Mouse (Mus musculus) hindlimb bud, embryonic 11.5 days (tissue): ENCODE data around the gene 4930447C04Rik.

ENCODE experiments used
- DNase-seq: peaks from one replicate; pipeline ENCODE4 v3.0.0-alpha.2; 2012; ENCODE audit warnings: low read depth, low spot score; ENCODE audit errors: extremely low spot score

The 4930447C04Rik gene

DNA sequence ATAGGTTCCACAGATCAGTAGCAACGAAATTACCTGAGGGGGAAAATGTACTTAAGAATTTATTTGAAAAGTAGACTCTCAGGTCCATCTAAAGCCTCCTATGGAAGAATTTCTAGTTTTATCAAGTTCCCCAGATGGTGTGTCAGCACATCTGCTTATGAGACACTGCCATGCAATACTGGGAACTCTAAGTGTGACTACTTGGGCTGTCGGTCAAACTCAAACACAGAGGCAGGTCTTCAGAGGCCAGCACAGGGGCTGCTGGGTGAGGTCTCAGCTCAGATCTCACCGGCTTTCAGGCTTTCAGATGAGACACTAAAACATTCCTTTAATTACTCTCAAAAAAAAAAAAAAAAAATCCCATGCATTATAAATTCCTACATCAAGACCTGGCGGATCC, 97.0 kb downstream of the 4930447C04Rik start:
- no peak for DNase-seq

DNA sequence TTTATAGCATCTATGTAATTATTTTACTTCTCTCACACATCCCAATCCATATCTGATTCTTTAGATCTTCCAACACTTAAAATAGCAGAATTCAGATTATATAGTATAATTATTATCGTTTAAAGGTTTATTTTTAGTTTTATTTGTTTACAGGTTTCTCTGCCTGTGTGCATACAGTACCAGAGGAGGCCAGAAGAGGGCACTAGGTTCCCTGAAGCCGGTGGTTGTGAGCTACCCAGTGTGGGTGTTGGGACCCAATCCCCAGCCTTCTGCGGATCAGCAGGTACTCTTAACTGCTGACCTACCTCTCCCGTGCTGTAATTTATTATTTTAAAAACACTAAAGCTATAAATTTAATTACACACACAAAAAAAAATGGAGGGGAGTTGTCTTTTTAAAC, 97.4 kb downstream of the 4930447C04Rik start:
- no peak for DNase-seq

DNA sequence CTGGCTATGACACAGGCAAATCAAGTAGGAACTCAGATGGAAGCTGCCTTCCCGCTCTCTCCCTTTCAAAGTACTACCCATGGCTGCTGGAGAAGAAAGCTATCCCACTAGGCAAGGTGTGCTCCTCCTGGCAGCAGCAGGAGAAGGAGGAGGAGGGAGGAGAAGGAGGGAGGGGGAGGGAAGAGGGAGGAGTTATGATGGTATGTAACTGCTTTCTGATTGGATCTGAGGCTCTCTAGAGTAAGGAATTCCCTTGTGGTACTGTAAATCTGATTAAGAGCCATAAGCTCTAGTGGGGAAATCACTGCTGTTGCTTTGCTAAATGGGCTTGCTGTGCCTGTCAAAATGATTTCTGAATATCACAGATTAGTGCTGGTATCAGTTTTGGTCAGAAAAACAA, 99.1 kb downstream of the 4930447C04Rik start:
- DNase-seq, result no peak

DNA sequence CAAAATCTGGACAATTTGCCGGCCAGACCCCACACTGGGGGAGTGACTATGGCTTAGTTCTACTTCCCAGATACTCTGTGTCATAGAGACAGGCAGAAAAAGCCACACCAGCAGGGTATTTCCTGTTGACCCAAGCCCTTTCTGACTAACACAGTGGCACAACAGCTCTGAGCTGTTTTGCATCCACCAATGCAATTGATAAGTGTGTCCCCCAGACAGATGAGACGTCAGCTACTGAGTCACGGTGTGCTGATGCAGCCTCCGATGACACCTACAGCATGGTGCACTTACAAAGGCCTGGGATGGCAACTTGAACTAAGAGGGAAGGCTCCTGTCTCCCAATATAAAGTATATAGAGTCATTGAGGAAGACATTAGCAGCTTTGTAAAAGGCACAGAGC, 103.3 kb downstream of the 4930447C04Rik start:
- DNase-seq, result no peak

DNA sequence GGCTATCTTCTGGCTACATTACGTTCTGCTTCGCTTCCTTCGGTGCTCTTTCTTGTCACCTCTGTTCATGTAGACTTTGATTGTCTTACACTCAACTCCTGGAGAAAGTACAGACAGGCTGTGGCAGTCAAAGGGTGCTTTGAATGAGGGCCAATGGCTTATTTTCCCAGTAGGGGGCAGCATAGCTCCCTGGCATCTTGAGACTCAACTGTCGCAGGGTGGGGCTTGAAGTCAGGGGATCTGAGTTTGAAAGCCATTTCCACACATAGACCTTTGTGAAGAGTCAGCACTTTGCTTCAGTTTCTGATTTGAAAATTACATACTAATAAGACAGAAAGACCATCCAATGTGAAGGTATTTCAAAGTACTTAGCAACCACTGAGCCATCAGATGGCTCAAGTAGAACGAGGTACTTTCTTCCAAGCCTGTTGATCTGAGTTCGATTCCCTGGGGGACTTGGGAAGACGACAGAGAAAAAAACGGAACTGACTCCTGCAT, 105.0 kb downstream of the 4930447C04Rik start:
- no peak for DNase-seq

DNA sequence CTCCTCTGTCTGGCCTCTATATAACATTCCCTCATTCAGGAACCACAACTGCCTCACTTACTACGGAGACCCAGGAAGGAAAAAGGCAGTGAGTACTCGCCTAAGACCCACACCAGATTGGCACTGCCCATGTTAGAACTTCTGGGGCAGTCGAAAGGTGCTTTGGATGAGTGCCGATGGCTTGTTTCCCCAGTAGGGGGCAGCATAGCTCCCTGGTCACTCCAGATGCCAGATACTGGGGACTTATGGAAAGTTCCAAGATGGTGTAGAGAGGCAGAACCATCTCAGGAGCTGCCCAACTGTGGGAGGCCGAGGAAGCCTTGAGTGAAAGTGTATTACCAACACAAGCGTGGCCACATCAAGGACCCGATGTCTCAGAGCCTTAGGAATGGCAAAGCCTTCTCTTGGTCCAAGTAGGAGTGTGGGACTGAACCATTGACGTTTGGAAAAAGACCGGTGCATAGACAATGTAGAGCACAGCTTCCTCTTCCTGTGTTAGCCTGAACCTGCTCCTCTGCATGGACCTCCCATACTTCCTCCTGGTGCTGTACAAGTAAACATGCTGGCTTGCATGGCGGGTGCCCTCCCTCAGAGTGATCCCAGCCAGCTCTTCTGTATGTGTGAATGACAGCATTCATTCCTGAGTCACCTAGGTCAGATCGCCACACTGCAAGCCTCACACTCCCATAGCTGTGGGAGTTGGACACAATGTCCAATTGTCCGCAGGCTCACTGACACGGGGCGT, 105.6 kb downstream of the 4930447C04Rik start:
- no peak for DNase-seq

DNA sequence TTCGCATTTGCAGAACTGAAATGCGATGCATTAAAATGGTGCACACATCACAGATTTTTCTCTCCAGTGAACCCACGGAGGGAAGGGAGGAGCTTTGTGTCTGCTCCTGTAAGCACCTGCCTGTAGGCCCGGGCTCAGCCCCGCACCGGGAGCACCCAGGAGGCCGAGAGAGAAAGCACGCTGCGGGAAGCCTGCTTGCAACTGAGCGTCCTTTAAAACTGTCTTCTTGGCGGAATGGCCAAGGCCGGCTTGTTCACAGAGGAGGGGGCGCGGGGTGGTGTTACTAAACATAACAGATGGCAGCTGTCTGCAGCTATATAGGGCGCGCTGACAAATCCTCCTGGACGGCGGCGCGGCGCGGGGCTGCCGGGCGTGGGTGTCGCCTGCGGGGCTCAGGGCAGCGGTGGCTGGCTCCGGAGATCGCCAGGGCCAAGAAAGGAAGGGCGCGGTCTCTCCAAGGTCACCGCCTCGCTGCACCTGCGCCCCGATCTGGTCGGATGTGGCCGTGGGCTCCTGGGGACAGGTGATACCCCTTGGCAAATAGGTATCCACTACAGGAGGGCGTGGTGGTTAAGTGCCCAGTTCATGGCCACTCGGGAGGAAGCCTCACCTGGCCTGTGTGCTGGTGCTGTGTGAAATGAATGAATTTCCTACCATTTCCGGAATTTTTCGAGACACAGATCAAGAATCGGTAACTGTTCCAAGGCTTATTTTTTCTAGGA, 108.7 kb downstream of the 4930447C04Rik start:
- DNase-seq, result no peak
